Mouse (Mus musculus) neural tube, embryonic 11.5 days (tissue): ENCODE data around the gene Slc2a1. TPM values are rescaled to one million over a fixed set of nuclear protein-coding genes. Genes with fewer than 3 reads are reported as not detected.

ENCODE experiments used
- ATAC-seq: fragments of 200-750 bp; cut with Nextera tagmentation; 2 replicates; pipeline ENCODE4 v1.8.0; 2017; ENCODE audit warnings: moderate number of reproducible peaks, mild to moderate bottlenecking, moderate TSS enrichment, moderate library complexity; ENCODE audit not compliant: insufficient read depth, low FRiP score, low TSS enrichment
- DNase-seq: peaks from one replicate; pipeline ENCODE4 v3.0.0-alpha.2; 2015; ENCODE audit warnings: low spot score
- H3K27ac ChIP-seq: fragments of 300-500 bp; sonication (generic); 2 replicates; pipeline ENCODE4 v1.5.1; 2014; ENCODE audit warnings: low read depth, mild to moderate bottlenecking, low read length
- H3K27me3 ChIP-seq: fragments of 300-500 bp; sonication (generic); 2 replicates; pipeline ENCODE4 v1.6.1; 2014; ENCODE audit warnings: mild to moderate bottlenecking, low read length, mixed read lengths; ENCODE audit not compliant: control insufficient read depth, insufficient read depth
- H3K36me3 ChIP-seq: fragments of 300-500 bp; sonication (generic); 2 replicates; pipeline ENCODE4 v1.6.1; 2014; ENCODE audit warnings: mild to moderate bottlenecking, low read length, moderate library complexity, mixed read lengths; ENCODE audit not compliant: control insufficient read depth, insufficient read depth
- H3K4me1 ChIP-seq: fragments of 300-500 bp; sonication (generic); 2 replicates; pipeline ENCODE4 v1.6.1; 2014; ENCODE audit warnings: low read length, mixed read lengths; ENCODE audit not compliant: control insufficient read depth, insufficient read depth
- H3K4me2 ChIP-seq: fragments of 300-500 bp; sonication (generic); 2 replicates; pipeline ENCODE4 v1.6.1; 2014; ENCODE audit warnings: low read depth, mild to moderate bottlenecking, moderate library complexity
- H3K4me3 ChIP-seq: fragments of 300-500 bp; sonication (generic); 2 replicates; pipeline ENCODE4 v1.5.1; 2014; ENCODE audit warnings: low read depth, low read length
- H3K9ac ChIP-seq: fragments of 300-500 bp; sonication (generic); 2 replicates; pipeline ENCODE4 v1.6.1; 2014; ENCODE audit warnings: mild to moderate bottlenecking, low read length
- H3K9me3 ChIP-seq: fragments of 300-500 bp; sonication (generic); 2 replicates; pipeline ENCODE4 v1.6.1; 2016; ENCODE audit warnings: low read length; ENCODE audit not compliant: control insufficient read depth
- WGBS: fragments of 180-500 bp; shearing (Covaris S2); extraction: QIAGEN DNeasy Blood & Tissue Kit; methylation state at CpG from one replicate; pipeline ENCODE4 v1.1.7; 2014; 5-methylcytosine and 5-hydroxymethylcytosine counted together
- polyA plus RNA-seq: library from polyadenylated mRNA; unstranded; fragments of >200 nt; fragmentation: Nextera tagmentation; extraction: Ambion mirVana; gene quantifications from 2 replicates; pipeline ENCODE4 v1.2.1, GENCODE M21; 2014

Gene Slc2a1
- 151 and 162 TPM in 2 replicates for polyA plus RNA-seq

DNA sequence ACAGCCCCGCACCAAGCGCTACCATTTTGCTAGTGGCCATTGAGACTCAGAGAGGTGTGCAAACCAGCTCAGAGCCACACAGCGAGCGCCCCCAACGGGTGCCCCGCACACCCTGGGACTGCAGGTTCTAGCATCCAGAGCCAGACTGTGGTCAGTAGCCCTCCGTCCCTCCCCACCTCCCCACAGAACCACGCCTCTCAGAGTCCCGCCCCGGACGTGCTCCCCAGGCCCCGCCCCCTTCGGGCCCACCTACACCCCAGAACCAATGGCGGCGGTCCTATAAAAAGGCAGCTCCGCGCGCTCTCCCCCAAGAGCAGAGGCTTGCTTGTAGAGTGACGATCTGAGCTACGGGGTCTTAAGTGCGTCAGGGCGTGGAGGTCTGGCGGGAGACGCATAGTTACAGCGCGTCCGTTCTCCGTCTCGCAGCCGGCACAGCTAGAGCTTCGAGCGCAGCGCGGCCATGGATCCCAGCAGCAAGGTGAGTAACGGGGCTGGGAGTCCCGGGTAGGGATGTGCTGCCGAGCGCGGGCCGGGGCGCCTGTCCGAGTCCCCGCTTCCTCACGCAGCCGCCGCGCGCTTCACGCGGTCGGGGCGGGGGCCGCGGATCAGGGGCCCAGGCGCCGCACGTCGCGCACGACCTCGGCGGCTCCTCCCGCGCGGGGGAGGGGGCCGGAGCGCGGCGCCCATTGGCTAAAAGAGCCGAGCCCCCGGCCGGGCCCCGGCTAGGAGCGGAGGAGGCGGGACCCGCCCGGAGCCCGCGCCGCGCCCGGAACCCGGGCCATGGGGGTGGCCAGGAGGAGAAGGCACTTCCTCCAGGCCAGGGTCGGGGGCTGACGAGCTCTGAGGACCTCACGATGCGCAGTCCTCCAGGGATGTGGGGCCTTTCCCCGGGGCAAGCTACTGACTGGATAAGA is at the start of gene Slc2a1:
Slc2a1 (plus strand) TSS at position 217 of the 914 bp plus-strand sequence.
- H3K4me3 ChIP-seq, result peak within 1 kb of the TSS; percentile 66
- H3K4me1 ChIP-seq, result peaks cover 24% of the 10 kb centered on the region
- WGBS, result under 1% methylated on average over 81 of the region's 88 CpGs

DNA sequence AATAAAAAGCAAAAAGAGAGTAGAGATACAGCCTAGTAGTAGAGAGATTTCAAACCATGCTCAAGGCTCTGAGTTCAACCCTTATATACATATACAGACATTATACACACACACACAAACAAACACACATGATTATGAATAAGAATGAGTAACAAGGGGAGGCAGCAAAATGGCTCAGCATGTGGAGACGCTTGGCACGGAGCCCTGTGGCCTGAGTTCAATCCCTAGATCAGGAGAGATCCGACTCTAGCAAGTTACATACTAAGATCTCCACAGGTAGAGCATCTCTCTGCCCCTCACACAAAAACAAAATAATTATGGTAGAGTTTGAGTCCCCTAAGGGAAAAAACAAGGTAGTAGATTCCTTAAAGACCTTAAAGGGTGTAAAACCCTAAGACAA is 41.7 kb upstream of the Slc2a1 start:
- no peak overlapping the region for H3K4me3 ChIP-seq
- no peak overlapping the region for H3K9ac ChIP-seq
- WGBS, result 87% methylated on average over 3 of the region's 3 CpGs
- DNase-seq (no peak), ATAC-seq (no peak)
- no peaks in the 10 kb centered on the region for H3K36me3 ChIP-seq
- no peaks in the 10 kb centered on the region for H3K4me1 ChIP-seq
- H3K9me3 ChIP-seq, result no peaks in the 10 kb centered on the region
- no peaks in the 10 kb centered on the region for H3K27me3 ChIP-seq
- no peak overlapping the region for H3K27ac ChIP-seq
- H3K4me2 ChIP-seq, result no peak overlapping the region

More for the DNA sequence above, at the start of gene Slc2a1:
- H3K27ac ChIP-seq, result peak within 1 kb of the TSS; percentile 88
- H3K4me2 ChIP-seq, result peak within 1 kb of the TSS; percentile 70
- H3K9me3 ChIP-seq, result no peaks in the 10 kb centered on the region
- H3K27me3 ChIP-seq, result no peaks in the 10 kb centered on the region
- DNase-seq (peak; percentile 97), ATAC-seq (peak; percentile 95)
- peak within 1 kb of the TSS; percentile 67 for H3K9ac ChIP-seq
- H3K36me3 ChIP-seq, result no peaks in the 10 kb centered on the region

DNA sequence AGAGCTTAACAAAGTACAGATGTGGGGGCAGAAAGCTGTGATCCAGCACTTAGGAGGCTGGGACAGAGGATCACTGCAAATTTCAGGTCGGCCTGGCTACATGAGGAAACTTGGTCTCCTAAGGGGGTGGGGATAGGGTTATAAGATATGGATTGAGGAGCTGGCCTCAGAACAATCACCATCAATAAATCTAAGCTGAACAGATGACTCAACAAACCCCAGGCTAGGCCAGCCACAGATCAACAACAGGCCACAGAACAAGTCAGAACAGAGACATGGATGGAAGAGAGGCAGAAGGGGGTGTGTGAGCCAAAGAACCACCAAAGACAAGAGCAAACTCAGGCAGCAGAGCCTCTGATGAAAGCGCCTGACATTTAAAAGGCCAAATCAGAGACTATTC is 41.3 kb upstream of the Slc2a1 start:
- Histone ChIP-seq H3K4me1 (no peaks in the 10 kb centered on the region), H3K27me3 (no peaks in the 10 kb centered on the region), H3K9me3 (no peaks in the 10 kb centered on the region), H3K36me3 (no peaks in the 10 kb centered on the region), H3K4me2 (no peak overlapping the region), H3K9ac (no peak overlapping the region), H3K4me3 (no peak overlapping the region), H3K27ac (no peak overlapping the region)
- no peak for DNase-seq
- WGBS, result 74% methylated on average over 2 of the region's 2 CpGs
- ATAC-seq, result no peak

GRCm38 (mm10) chr4:119068918-119069317 is 39.6 kb upstream of the Slc2a1 start:
- Histone ChIP-seq H3K9me3 (no peaks in the 10 kb centered on the region), H3K27ac (no peak overlapping the region), H3K9ac (no peak overlapping the region), H3K4me3 (no peak overlapping the region), H3K4me2 (no peak overlapping the region), H3K4me1 (peaks cover 11% of the 10 kb centered on the region), H3K36me3 (no peaks in the 10 kb centered on the region), H3K27me3 (no peaks in the 10 kb centered on the region)
- DNase-seq (no peak), ATAC-seq (no peak)
- WGBS, result 58% methylated on average over 6 of the region's 6 CpGs

DNA sequence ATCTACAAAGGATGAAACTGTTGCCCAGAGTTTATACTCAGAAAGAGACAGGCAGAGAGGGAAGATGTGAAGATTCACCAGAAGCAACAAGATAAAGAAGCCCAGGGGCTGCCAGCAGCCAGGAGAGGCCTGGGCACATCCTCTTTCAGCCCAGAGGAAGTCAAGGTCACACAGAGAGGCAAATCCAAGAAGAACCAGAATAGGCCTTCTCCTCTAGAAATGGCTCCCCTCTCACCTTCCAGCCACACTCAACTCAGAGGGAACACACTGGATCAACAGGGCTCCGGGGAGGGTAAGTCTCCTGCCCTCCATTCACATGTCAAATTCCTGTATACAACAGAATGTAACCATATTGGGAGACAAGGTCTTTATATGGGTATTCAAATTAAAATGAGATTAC is 38.3 kb upstream of the Slc2a1 start:
- no peak overlapping the region for H3K4me2 ChIP-seq
- H3K4me1 ChIP-seq, result peaks cover 11% of the 10 kb centered on the region
- no peak overlapping the region for H3K9ac ChIP-seq
- H3K27ac ChIP-seq, result no peak overlapping the region
- DNase-seq (no peak), ATAC-seq (no peak)
- H3K4me3 ChIP-seq, result no peak overlapping the region
- no peaks in the 10 kb centered on the region for H3K9me3 ChIP-seq
- H3K27me3 ChIP-seq, result no peaks in the 10 kb centered on the region
- WGBS, result 40% methylated on average over 1 of the region's 1 CpGs
- no peaks in the 10 kb centered on the region for H3K36me3 ChIP-seq

- Histone ChIP-seq H3K9me3 (no peaks in the 10 kb centered on the region), H3K9ac (no peak overlapping the region), H3K27me3 (no peaks in the 10 kb centered on the region), H3K4me3 (no peak overlapping the region), H3K4me1 (peaks cover 11% of the 10 kb centered on the region), H3K4me2 (peak overlapping the region; percentile 1; the same call in 1 of the 2 replicates), H3K27ac (no peak overlapping the region), H3K36me3 (no peaks in the 10 kb centered on the region)
- DNase-seq (peak; percentile 51), ATAC-seq (no peak)
- WGBS, result 12% methylated on average over 16 of the region's 16 CpGs
These were observed 37.4 kb upstream of the Slc2a1 start for GRCm38 (mm10) chr4:119070959-119071647.

GRCm38 (mm10) chr4:119071648-119072362 is 36.7 kb upstream of the Slc2a1 start:
- no peaks in the 10 kb centered on the region for H3K36me3 ChIP-seq
- H3K27me3 ChIP-seq, result no peaks in the 10 kb centered on the region
- DNase-seq (peak; percentile 56), ATAC-seq (peak; percentile 11; the same call in 1 of the 2 replicates)
- H3K4me2 ChIP-seq, result peak overlapping the region; percentile 23
- H3K9me3 ChIP-seq, result no peaks in the 10 kb centered on the region
- peak overlapping the region; percentile 42 for H3K9ac ChIP-seq
- no peak overlapping the region for H3K4me3 ChIP-seq
- peak overlapping the region; percentile 39 for H3K27ac ChIP-seq
- H3K4me1 ChIP-seq, result peaks cover 11% of the 10 kb centered on the region
- WGBS, result 3% methylated on average over 19 of the region's 19 CpGs

GRCm38 (mm10) chr4:119072363-119072940 is 36.1 kb upstream of the Slc2a1 start:
- DNase-seq, result peak; percentile 48
- peak overlapping the region; percentile 10; the same call in 1 of the 2 replicates for H3K4me3 ChIP-seq
- ATAC-seq, result no peak
- H3K9ac ChIP-seq, result peak overlapping the region; percentile 42
- H3K4me2 ChIP-seq, result peak overlapping the region; percentile 45
- H3K27me3 ChIP-seq, result no peaks in the 10 kb centered on the region
- WGBS, result 4% methylated on average over 19 of the region's 19 CpGs
- H3K27ac ChIP-seq, result peak overlapping the region; percentile 39
- no peaks in the 10 kb centered on the region for H3K9me3 ChIP-seq
- H3K4me1 ChIP-seq, result peaks cover 11% of the 10 kb centered on the region
- no peaks in the 10 kb centered on the region for H3K36me3 ChIP-seq
